Mouse (Mus musculus) macrophage (primary cell): ENCODE results near the gene Ltb. TPM values are rescaled to one million over a fixed set of nuclear protein-coding genes. Genes with fewer than 3 reads are reported as not detected.

Experiments
- polyA plus RNA-seq: library from polyadenylated mRNA; stranded (reverse); fragments of 250-400 nt; gene quantifications from 3 replicates; pipeline ENCODE4 v1.2.4, GENCODE M21; 2018; ENCODE audit warnings: inconsistent platforms

The Ltb gene
- polyA plus RNA-seq, 1 experiment from 2014 or later = 0.50 TPM

Other genes with a start within 250 kb of the Ltb start
- gene Hspa1b, start 235.2 kb upstream of the Ltb start, polyA plus RNA-seq = 0.57 to 1.2 TPM (median 0.69 TPM) in 3 replicates
- not detected in 3 replicates for gene Gm20481, start 224.5 kb upstream of the Ltb start, polyA plus RNA-seq
- 1.2 to 1.9 TPM (median 1.8 TPM) in 3 replicates for gene Hspa1a, start 222.3 kb upstream of the Ltb start, polyA plus RNA-seq
- gene Hspa1l, start 221.7 kb upstream of the Ltb start, polyA plus RNA-seq = 0.47 to 1.7 TPM (median 0.96 TPM) in 3 replicates
- 16.5 to 52.8 TPM (median 51.4 TPM) in 3 replicates for gene Lsm2, start 212.6 kb upstream of the Ltb start, polyA plus RNA-seq
- gene Vars, start 193.5 kb upstream of the Ltb start, polyA plus RNA-seq = 7.7 to 37.5 TPM (median 19.2 TPM) in 3 replicates
- gene Vwa7, start 177.9 kb upstream of the Ltb start, polyA plus RNA-seq = 0.06 to 0.32 TPM (median 0.07 TPM) in 3 replicates
- gene Sapcd1, start 166.4 kb upstream of the Ltb start, polyA plus RNA-seq = not detected in 3 replicates
- 0.48 to 0.51 TPM (median 0.50 TPM) in 3 replicates for gene Msh5, start 147.7 kb upstream of the Ltb start, polyA plus RNA-seq
- gene Clic1, start 144.5 kb upstream of the Ltb start, polyA plus RNA-seq = 359 to 667 TPM (median 372 TPM) in 3 replicates
- gene Ddah2, start 135.4 kb upstream of the Ltb start, polyA plus RNA-seq = 3.3 to 9.6 TPM (median 4.8 TPM) in 3 replicates
- gene Ly6g6c, start 129.1 kb upstream of the Ltb start, polyA plus RNA-seq = not detected in 3 replicates
- 0.17 TPM in 1 of 3 replicates, not detected in the others for gene Mpig6b, start 128.3 kb upstream of the Ltb start, polyA plus RNA-seq
- gene Ly6g6e, start 117.5 kb upstream of the Ltb start, polyA plus RNA-seq = not detected in 3 replicates
- gene Ly6g6d, start 116.4 kb upstream of the Ltb start, polyA plus RNA-seq = 0.43 to 1.7 TPM (median 0.88 TPM) in 3 replicates
- not detected in 3 replicates for gene Ly6g6f, start 108.8 kb upstream of the Ltb start, polyA plus RNA-seq
- 33.9 to 63.2 TPM (median 53.2 TPM) in 3 replicates for gene Abhd16a, start 105.2 kb upstream of the Ltb start, polyA plus RNA-seq
- not detected in 3 replicates for gene Ly6g5c, start 86.2 kb upstream of the Ltb start, polyA plus RNA-seq
- 0.36 to 0.46 TPM in 2 of 3 replicates, not detected in the other for gene Ly6g5b, start 79.0 kb upstream of the Ltb start, polyA plus RNA-seq
- gene Gpank1, start 73.0 kb upstream of the Ltb start, polyA plus RNA-seq = 11.4 to 18.0 TPM (median 13.2 TPM) in 3 replicates
- 129 to 166 TPM (median 149 TPM) in 3 replicates for gene Csnk2b, start 72.4 kb upstream of the Ltb start, polyA plus RNA-seq
- gene D17H6S53E, start 68.1 kb upstream of the Ltb start, polyA plus RNA-seq = 11.5 to 23.5 TPM (median 22.0 TPM) in 3 replicates
- gene Apom, start 62.4 kb upstream of the Ltb start, polyA plus RNA-seq = not detected in 3 replicates
- gene Bag6, start 59.3 kb upstream of the Ltb start, polyA plus RNA-seq = 103 to 118 TPM (median 104 TPM) in 3 replicates
- 91.3 to 139 TPM (median 124 TPM) in 3 replicates for gene Prrc2a, start 29.5 kb upstream of the Ltb start, polyA plus RNA-seq
- 231 to 253 TPM (median 243 TPM) in 3 replicates for gene Aif1, start 18.4 kb upstream of the Ltb start, polyA plus RNA-seq
- gene Lst1, start 6.0 kb upstream of the Ltb start, polyA plus RNA-seq = 322 to 615 TPM (median 449 TPM) in 3 replicates
- gene Tnf, start 7.6 kb downstream of the Ltb start, polyA plus RNA-seq = 20.0 to 57.4 TPM (median 38.0 TPM) in 3 replicates
- not detected in 3 replicates for gene Lta, start 10.9 kb downstream of the Ltb start, polyA plus RNA-seq
- not detected in 3 replicates for gene Gm16181, start 26.4 kb downstream of the Ltb start, polyA plus RNA-seq
- 5.0 to 12.5 TPM (median 6.9 TPM) in 3 replicates for gene Atp6v1g2, start 39.2 kb downstream of the Ltb start, polyA plus RNA-seq
- gene Nfkbil1, start 41.4 kb downstream of the Ltb start, polyA plus RNA-seq = 8.3 to 16.7 TPM (median 14.8 TPM) in 3 replicates
- gene Ddx39b, start 47.3 kb downstream of the Ltb start, polyA plus RNA-seq = 113 to 158 TPM (median 122 TPM) in 3 replicates
- gene H2-D1, start 68.3 kb downstream of the Ltb start, polyA plus RNA-seq = 2,972 to 5,352 TPM (median 3,334 TPM) in 3 replicates
- not detected in 3 replicates for gene H2-Q1, start 126.0 kb downstream of the Ltb start, polyA plus RNA-seq
- not detected in 3 replicates for gene H2-Q2, start 147.8 kb downstream of the Ltb start, polyA plus RNA-seq
- gene H2-Q4, start 185.2 kb downstream of the Ltb start, polyA plus RNA-seq = 54.4 to 151 TPM (median 62.1 TPM) in 3 replicates
- 6.1 to 11.8 TPM (median 9.4 TPM) in 3 replicates for gene H2-Q6, start 230.4 kb downstream of the Ltb start, polyA plus RNA-seq
- 9.6 to 18.4 TPM (median 13.1 TPM) in 3 replicates for gene H2-Q7, start 244.7 kb downstream of the Ltb start, polyA plus RNA-seq